Mouse (Mus musculus): ENCODE measurements around the gene Syn2.

GRCm38 (mm10) chr6:115227043-115227442 is 92.3 kb downstream of the Syn2 start, which contains the start of gene Gm17482:
- TF ChIP-seq POLR2A (IDR thresholded peaks at IDR 0.05; ENCODE audit: extremely low read depth, insufficient read depth, low read length), result no peak
- no peak for TF ChIP-seq CTCF (IDR thresholded peaks at IDR 0.05; ENCODE audit: low read depth, low read length)
